Mouse (Mus musculus) heart, adult 2 months (tissue): ENCODE data around the gene Hoxd8.

ENCODE experiments used
- CTCF ChIP-seq: fragments of 200-600 bp; IDR thresholded peaks from 2 replicates; pipeline ENCODE4 v1.8.1; 2022; ENCODE audit warnings: antibody characterized with exemption, mild to moderate bottlenecking, moderate library complexity
- EP300 ChIP-seq: fragments of 200-500 bp; IDR thresholded peaks from 2 replicates; pipeline ENCODE4 v1.6.1; 2011; ENCODE audit warnings: low read depth, low read length, control low read depth; ENCODE audit not compliant: insufficient read depth
- POLR2A ChIP-seq: fragments of 200-500 bp; IDR thresholded peaks from 2 replicates; pipeline ENCODE4 v1.6.1; 2011; ENCODE audit warnings: mild to moderate bottlenecking, low read depth, low read length, control low read depth; ENCODE audit not compliant: insufficient read depth

GRCm38 (mm10) chr2:74656632-74657021 lies 47.8 kb upstream of the Hoxd8 start:
- TF ChIP-seq EP300 (no peak), CTCF (no peak), POLR2A (no peak)
